Mouse (Mus musculus) neural tube, embryonic 14.5 days (tissue): ENCODE data around the gene Phf2. TPM values are rescaled to one million over a fixed set of nuclear protein-coding genes. Genes with fewer than 3 reads are reported as not detected.
A peak's percentile ranks its signal among the peaks of the same experiment; 100 is the strongest.

Experiments
- ATAC-seq: fragments of 200-750 bp; cut with Nextera tagmentation; 2 replicates; pipeline ENCODE4 v1.8.0; 2017; ENCODE audit warnings: low read depth, mild to moderate bottlenecking, moderate TSS enrichment, moderate library complexity
- H3K27ac ChIP-seq: fragments of 300-500 bp; sonication (generic); 2 replicates; pipeline ENCODE4 v1.5.1; 2014; ENCODE audit warnings: low read depth, mild to moderate bottlenecking, control low read depth, low read length, moderate library complexity, mixed read lengths
- H3K27me3 ChIP-seq: fragments of 300-500 bp; sonication (generic); 2 replicates; pipeline ENCODE4 v1.6.1; 2014; ENCODE audit warnings: low read length; ENCODE audit not compliant: control insufficient read depth, insufficient read depth
- H3K36me3 ChIP-seq: fragments of 300-500 bp; sonication (generic); 2 replicates; pipeline ENCODE4 v1.6.1; 2014; ENCODE audit warnings: low read length, mixed read lengths; ENCODE audit not compliant: control insufficient read depth, insufficient read depth
- H3K4me1 ChIP-seq: fragments of 300-500 bp; sonication (generic); 2 replicates; pipeline ENCODE4 v1.6.1; 2014; ENCODE audit warnings: low read length; ENCODE audit not compliant: control insufficient read depth, insufficient read depth
- H3K4me2 ChIP-seq: fragments of 300-500 bp; sonication (generic); 2 replicates; pipeline ENCODE4 v1.6.1; 2014; ENCODE audit warnings: mild to moderate bottlenecking, low read depth, low read length, control low read depth
- H3K4me3 ChIP-seq: fragments of 300-500 bp; sonication (generic); 2 replicates; pipeline ENCODE4 v1.5.1; 2014; ENCODE audit warnings: low read depth, low read length, control low read depth, mixed read lengths
- H3K9ac ChIP-seq: fragments of 300-500 bp; sonication (generic); replicated peaks from 2 replicates; pipeline ENCODE4 v1.6.1; 2014; ENCODE audit warnings: low read depth, mild to moderate bottlenecking, control low read depth, low read length, mixed read lengths
- H3K9me3 ChIP-seq: fragments of 300-500 bp; sonication (generic); 2 replicates; pipeline ENCODE4 v1.6.1; 2016; ENCODE audit warnings: low read length; ENCODE audit not compliant: control insufficient read depth
- WGBS: fragments of 180-500 bp; shearing (Covaris S2); extraction: QIAGEN DNeasy Blood & Tissue Kit; methylation state at CpG from one replicate; pipeline ENCODE4 v1.1.7; 2014; 5-methylcytosine and 5-hydroxymethylcytosine counted together
- polyA plus RNA-seq: library from polyadenylated mRNA; unstranded; fragments of >200 nt; fragmentation: Nextera tagmentation; extraction: Ambion mirVana; gene quantifications from 2 replicates; pipeline ENCODE4 v1.2.1, GENCODE M21; 2014

Phf2 gene
- polyA plus RNA-seq, 1 experiment from 2014 or later = 10.7 TPM

DNA sequence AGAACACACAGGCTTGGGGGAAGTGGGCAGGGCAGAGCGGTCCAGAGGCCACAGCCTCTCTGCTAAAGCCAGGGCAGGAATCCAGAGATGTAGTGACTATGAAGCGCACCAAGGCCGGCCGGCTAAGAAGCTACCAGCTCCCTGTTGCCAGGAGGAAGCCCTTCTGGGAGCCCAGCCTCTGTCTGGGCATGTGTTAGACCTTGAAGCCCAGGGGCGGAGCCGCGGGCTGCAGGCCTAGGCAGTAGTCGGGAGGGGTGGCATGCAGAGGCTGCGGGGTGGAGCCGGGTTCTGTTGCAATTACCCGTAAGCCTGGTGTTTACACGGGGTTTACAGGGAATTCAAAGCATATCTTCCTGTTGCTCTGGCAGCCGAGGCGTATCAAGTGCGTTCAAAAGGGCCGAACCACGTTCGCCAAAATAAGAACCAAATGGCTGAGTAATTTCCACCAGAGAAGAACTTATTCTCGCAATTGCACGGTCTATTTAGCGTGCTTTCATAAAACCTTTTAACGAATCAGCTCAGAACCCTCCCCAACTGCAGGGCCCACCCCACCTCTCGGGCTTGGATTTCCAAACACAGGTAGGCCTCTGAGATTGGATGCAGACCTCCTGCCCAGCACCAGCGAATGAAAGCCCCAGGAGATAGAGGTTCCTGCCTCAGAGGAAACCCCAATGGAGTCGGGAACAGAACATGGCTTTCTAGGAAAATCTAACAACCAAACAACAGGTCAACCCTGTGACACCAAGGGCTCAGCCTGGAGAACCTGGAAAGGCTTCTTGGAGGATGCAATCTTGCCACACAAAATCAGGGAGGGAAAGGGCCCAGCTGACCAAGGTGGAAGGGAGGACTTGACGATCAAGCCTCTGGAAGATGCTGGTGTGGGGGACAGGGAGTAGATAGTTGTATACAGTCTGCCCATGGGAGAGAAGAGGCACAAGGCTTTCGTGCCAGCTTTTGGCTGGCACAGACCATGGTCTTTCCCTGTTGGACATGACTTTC is 87.9 kb downstream of the Phf2 start:
- no peak for ATAC-seq
- Histone ChIP-seq H3K27ac (no peak overlapping the region), H3K4me3 (no peak overlapping the region), H3K9me3 (no peaks in the 10 kb centered on the region), H3K9ac (no peak overlapping the region), H3K36me3 (no peaks in the 10 kb centered on the region), H3K27me3 (no peaks in the 10 kb centered on the region), H3K4me2 (no peak overlapping the region), H3K4me1 (no peaks in the 10 kb centered on the region)
- WGBS = 42% methylated on average over 27 of the region's 27 CpGs

DNA sequence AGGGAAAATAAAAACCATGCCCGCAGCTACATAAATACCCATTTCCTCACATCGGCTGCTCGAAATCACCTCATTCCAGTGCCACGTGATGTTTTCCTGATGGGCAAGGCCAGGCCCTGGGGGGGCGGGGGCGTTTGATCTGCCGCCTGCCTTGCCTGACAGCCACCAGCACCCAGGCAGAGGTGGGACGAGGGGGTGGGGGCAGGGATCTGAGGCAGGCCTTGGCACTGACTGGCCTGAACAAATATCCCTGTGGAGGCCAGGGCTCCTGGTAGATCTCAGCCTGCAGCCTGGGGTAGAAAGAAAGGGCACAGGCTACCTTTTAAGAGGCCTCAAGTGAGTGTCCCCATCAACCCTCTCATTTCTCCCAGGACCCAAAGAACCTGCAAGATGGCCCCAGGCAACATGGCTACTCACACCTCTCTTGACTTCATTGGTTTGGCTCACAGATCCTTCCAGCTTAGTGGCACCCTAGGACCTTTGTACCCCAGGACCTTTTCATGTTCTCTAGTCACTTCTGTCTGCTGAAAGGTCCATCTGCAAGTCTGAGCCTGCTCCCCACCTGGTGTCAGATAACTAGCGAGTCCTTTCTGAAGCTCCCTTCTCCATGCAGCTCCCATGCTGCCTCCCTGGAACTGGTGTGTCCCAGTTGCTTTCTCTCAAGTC is 90.4 kb downstream of the Phf2 start:
- Histone ChIP-seq H3K4me3 (no peak overlapping the region), H3K36me3 (no peaks in the 10 kb centered on the region), H3K27ac (no peak overlapping the region), H3K4me2 (no peak overlapping the region), H3K9me3 (no peaks in the 10 kb centered on the region), H3K9ac (no peak overlapping the region), H3K4me1 (no peaks in the 10 kb centered on the region), H3K27me3 (no peaks in the 10 kb centered on the region)
- WGBS = 61% methylated on average over 9 of the region's 9 CpGs
- ATAC-seq = no peak

DNA sequence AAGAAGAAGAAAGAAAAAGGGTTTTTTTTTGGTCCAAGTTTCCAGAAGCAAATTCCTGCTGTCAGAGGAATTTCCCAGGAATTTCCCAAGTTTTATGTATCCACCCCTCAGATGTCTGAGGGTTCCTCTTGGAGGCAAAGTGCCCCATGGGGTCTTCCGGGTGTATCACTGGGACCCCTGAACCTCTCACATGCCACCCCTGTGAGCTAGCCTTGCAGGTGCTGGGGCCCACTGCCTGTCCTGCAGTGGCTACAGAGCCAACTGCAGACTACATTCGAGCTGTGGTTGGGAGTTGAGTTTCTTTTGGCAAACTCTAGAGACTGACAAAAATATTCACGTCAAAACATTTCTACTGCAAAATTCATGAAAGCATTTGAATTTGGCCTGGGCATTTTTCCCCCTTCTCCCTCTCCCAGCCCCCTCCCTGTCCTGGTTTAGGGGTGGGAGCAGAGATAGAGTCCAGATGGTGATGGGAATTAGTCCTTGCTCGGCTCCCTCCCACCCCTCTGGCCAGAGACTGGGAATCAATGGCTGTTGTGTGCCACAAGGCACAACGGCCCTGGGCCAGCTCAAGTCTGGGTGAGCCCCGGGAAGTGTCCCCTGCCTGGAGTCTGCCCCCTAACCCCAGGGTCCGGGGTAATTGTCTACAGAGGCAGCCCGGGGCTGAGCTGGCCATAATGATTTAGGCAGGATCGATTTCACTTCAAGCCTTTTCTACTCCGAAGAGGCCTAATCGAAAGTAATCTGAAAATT is 91.2 kb downstream of the Phf2 start:
- 43% methylated on average over 11 of the region's 11 CpGs for WGBS
- no peaks in the 10 kb centered on the region for H3K4me1 ChIP-seq
- no peak overlapping the region for H3K27ac ChIP-seq
- H3K27me3 ChIP-seq = no peaks in the 10 kb centered on the region
- no peak overlapping the region for H3K4me3 ChIP-seq
- H3K4me2 ChIP-seq = no peak overlapping the region
- H3K36me3 ChIP-seq = no peaks in the 10 kb centered on the region
- ATAC-seq = no peak
- H3K9ac ChIP-seq = no peak overlapping the region
- H3K9me3 ChIP-seq = no peaks in the 10 kb centered on the region

DNA sequence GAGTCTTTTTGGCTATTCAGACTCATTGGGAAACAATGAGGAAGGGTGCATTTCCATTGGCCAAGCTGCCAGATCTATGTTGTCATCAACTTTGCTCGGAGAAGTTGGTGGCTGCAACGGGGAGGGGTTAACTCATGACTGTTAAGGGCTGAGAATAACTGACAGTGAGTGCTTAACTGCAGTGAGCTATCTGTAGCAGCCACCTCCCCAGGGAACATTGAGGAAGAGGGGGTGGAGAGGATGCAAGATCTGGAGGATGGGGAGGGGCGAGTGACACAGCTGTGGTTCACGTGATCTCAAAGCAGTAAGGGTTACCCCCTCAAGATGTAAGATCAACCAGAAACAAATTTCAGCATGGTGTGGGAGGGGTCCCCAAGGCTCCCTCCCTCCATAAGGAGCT is 92.8 kb downstream of the Phf2 start:
- Histone ChIP-seq H3K4me3 (no peak overlapping the region), H3K27me3 (no peaks in the 10 kb centered on the region), H3K4me1 (no peaks in the 10 kb centered on the region), H3K9ac (no peak overlapping the region), H3K27ac (no peak overlapping the region), H3K36me3 (no peaks in the 10 kb centered on the region), H3K4me2 (no peak overlapping the region), H3K9me3 (no peaks in the 10 kb centered on the region)
- 73% methylated on average over 4 of the region's 4 CpGs for WGBS
- ATAC-seq = no peak

DNA sequence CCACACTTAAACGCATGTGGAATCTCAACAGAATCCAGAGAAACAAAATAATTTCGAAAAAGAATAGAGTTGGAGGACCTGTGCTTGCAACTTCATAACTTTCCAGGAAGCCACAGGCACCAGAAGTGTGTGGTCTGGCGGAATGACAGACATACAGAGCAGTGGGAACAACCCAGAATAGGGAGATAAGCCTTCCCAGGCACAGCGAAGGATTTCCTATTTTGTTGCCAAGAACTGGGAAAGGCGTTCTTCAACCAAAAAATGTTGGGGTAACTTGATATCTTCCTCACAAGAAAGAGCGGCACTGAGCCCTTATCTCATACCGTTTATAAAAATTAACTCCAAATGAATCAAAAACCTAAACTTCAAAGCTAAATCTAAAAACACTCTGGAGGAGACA is 96.4 kb downstream of the Phf2 start:
- Histone ChIP-seq H3K27me3 (no peaks in the 10 kb centered on the region), H3K4me1 (no peaks in the 10 kb centered on the region), H3K4me3 (no peak overlapping the region), H3K27ac (no peak overlapping the region), H3K9me3 (no peaks in the 10 kb centered on the region), H3K36me3 (no peaks in the 10 kb centered on the region), H3K4me2 (no peak overlapping the region), H3K9ac (no peak overlapping the region)
- ATAC-seq = no peak
- WGBS = 86% methylated on average over 7 of the region's 7 CpGs

DNA sequence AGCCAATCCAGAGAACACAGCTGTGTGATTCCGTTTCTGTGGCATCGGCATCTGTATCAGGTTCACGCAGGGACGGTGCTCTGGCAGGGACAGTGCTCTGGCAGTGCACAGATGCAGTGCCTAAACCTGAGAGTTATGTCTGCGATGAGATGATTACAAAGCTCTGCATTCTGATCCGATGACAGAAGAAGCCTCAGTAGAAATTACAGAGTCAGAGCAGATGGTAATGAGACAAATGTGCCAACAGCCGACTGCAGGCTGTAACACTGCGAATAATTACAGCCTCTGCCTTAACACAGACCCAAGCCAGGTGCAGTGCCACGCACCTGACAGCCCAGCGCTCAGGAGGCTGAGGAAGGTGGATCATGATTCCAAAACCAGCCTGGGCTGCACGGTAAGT is 102.8 kb downstream of the Phf2 start:
- no peak overlapping the region for H3K27ac ChIP-seq
- ATAC-seq = peak; percentile 31; the same call in 1 of the 2 replicates
- WGBS = 65% methylated on average over 11 of the region's 11 CpGs

DNA sequence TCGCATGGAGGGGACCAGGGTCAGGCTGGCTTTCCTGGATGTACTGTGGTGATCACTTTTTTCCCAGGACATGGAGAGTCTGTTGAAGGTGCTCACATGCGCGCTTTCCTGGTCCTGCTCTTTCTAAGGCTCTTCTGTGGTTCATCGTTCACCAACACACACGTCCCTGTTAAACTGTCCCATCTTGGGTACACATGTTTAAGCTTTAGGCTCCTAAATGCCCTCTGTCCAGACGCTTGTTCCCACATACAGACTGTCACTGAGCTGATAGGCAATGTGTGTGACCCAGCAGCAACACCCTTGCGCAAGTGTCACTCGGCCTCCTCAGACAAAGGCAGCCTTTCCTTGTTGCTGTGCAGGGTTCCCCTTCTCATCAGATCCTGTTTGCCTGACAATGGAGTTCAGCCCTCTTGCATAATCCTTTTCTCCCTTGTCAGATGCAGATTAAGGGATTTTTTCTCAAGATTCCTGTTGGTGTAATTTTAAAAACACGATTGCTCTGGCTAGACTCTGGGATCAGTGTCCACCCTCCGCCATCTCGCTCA is 107.1 kb downstream of the Phf2 start:
- ATAC-seq = no peak
- Histone ChIP-seq H3K4me2 (no peak overlapping the region), H3K9me3 (no peaks in the 10 kb centered on the region), H3K4me3 (no peak overlapping the region), H3K4me1 (no peaks in the 10 kb centered on the region), H3K27me3 (no peaks in the 10 kb centered on the region), H3K27ac (no peak overlapping the region), H3K9ac (no peak overlapping the region), H3K36me3 (no peaks in the 10 kb centered on the region)
- 51% methylated on average over 11 of the region's 11 CpGs for WGBS

More for the DNA sequence above, 102.8 kb downstream of the Phf2 start:
- Histone ChIP-seq H3K9ac (no peak overlapping the region), H3K36me3 (no peaks in the 10 kb centered on the region), H3K4me1 (no peaks in the 10 kb centered on the region), H3K9me3 (no peaks in the 10 kb centered on the region), H3K4me3 (no peak overlapping the region), H3K27me3 (no peaks in the 10 kb centered on the region), H3K4me2 (no peak overlapping the region)

DNA sequence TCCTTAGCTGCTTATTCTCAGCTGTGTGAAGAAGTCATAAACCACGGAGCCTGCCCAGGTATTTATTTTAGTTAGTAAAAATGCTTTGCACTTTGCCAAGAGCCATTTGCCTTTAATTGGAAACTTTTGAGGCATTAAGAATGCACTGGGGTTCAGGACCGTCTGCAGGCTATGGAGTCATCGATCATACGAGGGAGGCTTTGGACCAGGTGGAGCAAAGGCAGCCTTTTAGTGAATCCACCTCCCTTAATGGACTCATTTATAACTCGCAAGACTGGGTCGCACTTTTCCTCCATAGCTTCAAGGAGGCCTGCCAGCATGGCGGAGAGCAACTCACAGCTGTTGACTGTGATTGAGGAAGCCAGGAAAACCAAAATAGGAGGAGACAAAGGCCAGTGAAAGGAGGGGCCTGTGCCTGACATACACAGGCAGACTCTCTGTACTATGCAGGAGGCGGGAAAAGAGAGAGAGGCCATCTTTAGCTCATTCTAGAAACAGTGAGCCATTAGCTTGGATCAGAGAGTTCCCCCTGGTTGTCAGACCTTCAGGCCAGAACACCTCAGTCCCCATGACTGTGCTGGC is 110.0 kb downstream of the Phf2 start:
- 73% methylated on average over 8 of the region's 8 CpGs for WGBS
- Histone ChIP-seq H3K27ac (no peak overlapping the region), H3K27me3 (no peaks in the 10 kb centered on the region), H3K4me1 (no peaks in the 10 kb centered on the region), H3K9me3 (no peaks in the 10 kb centered on the region), H3K4me3 (no peak overlapping the region), H3K4me2 (no peak overlapping the region), H3K9ac (no peak overlapping the region), H3K36me3 (no peaks in the 10 kb centered on the region)
- no peak for ATAC-seq
